Mouse (Mus musculus) intestine, embryonic 15.5 days (tissue): ENCODE results near the gene Gm13278. TPM values are rescaled to one million over a fixed set of nuclear protein-coding genes. Genes with fewer than 3 reads are reported as not detected.
"Not testable (repeated sequence)": the region's sequence is repeated elsewhere in the genome, so short reads cannot be mapped to it uniquely, and the experiment has no call there.

Experiments
- ATAC-seq: fragments of 200-750 bp; cut with Nextera tagmentation; 2 replicates; pipeline ENCODE4 v1.8.0; 2017; ENCODE audit warnings: moderate TSS enrichment, moderate library complexity
- H3K27ac ChIP-seq: fragments of 300-500 bp; sonication (generic); 2 replicates; pipeline ENCODE4 v1.5.1; 2015; ENCODE audit warnings: mild to moderate bottlenecking, inconsistent platforms
- H3K27me3 ChIP-seq: fragments of 300-500 bp; sonication (generic); replicated peaks from 2 replicates; pipeline ENCODE4 v1.6.1; 2015; ENCODE audit warnings: inconsistent platforms
- H3K36me3 ChIP-seq: fragments of 300-500 bp; sonication (generic); 2 replicates; pipeline ENCODE4 v1.6.1; 2015; ENCODE audit warnings: inconsistent platforms
- H3K4me1 ChIP-seq: fragments of 300-500 bp; sonication (generic); replicated peaks from 2 replicates; pipeline ENCODE4 v1.6.1; 2015; ENCODE audit warnings: inconsistent platforms
- H3K4me2 ChIP-seq: fragments of 300-500 bp; sonication (generic); replicated peaks from 2 replicates; pipeline ENCODE4 v1.6.1; 2015; ENCODE audit warnings: mild to moderate bottlenecking, inconsistent platforms
- H3K4me3 ChIP-seq: fragments of 300-500 bp; sonication (generic); replicated peaks from 2 replicates; pipeline ENCODE4 v1.5.1; 2015; ENCODE audit warnings: inconsistent platforms
- H3K9ac ChIP-seq: fragments of 300-500 bp; sonication (generic); 2 replicates; pipeline ENCODE4 v1.6.1; 2015; ENCODE audit warnings: inconsistent platforms
- H3K9me3 ChIP-seq: fragments of 300-500 bp; sonication (generic); 2 replicates; pipeline ENCODE4 v1.6.1; 2016; ENCODE audit warnings: inconsistent platforms
- WGBS: fragments of 180-500 bp; shearing (Covaris S2); methylation state at CpG from one replicate; pipeline ENCODE4 v1.1.7; 2015; 5-methylcytosine and 5-hydroxymethylcytosine counted together
- polyA plus RNA-seq: library from polyadenylated mRNA; unstranded; fragments of >200 nt; fragmentation: Nextera tagmentation; extraction: Ambion mirVana; gene quantifications from 2 replicates; pipeline ENCODE4 v1.2.1, GENCODE M21; 2015

Gm13278 gene
- not detected in 2 replicates for polyA plus RNA-seq

GRCm38 (mm10) chr4:88791250-88791649, at the start of gene Gm13278:
TSS of gene Gm13278 (plus strand) at chr4:88791550.
- no CpG with 5 or more reads among the region's 28 CpGs for WGBS
- H3K9me3 ChIP-seq, H3K27ac ChIP-seq, H3K36me3 ChIP-seq, ATAC-seq, H3K27me3 ChIP-seq, H3K9ac ChIP-seq, H3K4me1 ChIP-seq, H3K4me3 ChIP-seq, H3K4me2 ChIP-seq: not testable (repeated sequence)

GRCm38 (mm10) chr4:88742771-88743371, 48.5 kb upstream of the Gm13278 start:
- Histone ChIP-seq H3K27ac (peak overlapping the region; percentile 56; the same call in 1 of the 2 replicates), H3K4me3 (no peak overlapping the region), H3K4me2 (no peak overlapping the region), H3K27me3 (no peaks in the 10 kb centered on the region), H3K9me3 (no peaks in the 10 kb centered on the region), H3K4me1 (peaks cover 2% of the 10 kb centered on the region; the same call in 1 of the 2 replicates), H3K9ac (no peak overlapping the region), H3K36me3 (no peaks in the 10 kb centered on the region)
- 44% methylated on average over 7 of the region's 7 CpGs for WGBS
- ATAC-seq = no peak

GRCm38 (mm10) chr4:88744207-88744606, 47.1 kb upstream of the Gm13278 start:
- Histone ChIP-seq H3K4me1 (peaks cover 2% of the 10 kb centered on the region; the same call in 1 of the 2 replicates), H3K27ac (no peak overlapping the region), H3K4me2 (no peak overlapping the region), H3K9me3 (no peaks in the 10 kb centered on the region), H3K9ac (no peak overlapping the region), H3K36me3 (no peaks in the 10 kb centered on the region), H3K27me3 (no peaks in the 10 kb centered on the region), H3K4me3 (no peak overlapping the region)
- ATAC-seq = no peak
- WGBS = 77% methylated on average over 3 of the region's 3 CpGs

- Histone ChIP-seq H3K4me3 (no peak overlapping the region), H3K9ac (no peak overlapping the region), H3K4me2 (no peak overlapping the region), H3K27ac (no peak overlapping the region), H3K27me3 (no peaks in the 10 kb centered on the region), H3K9me3 (no peaks in the 10 kb centered on the region), H3K4me1 (no peaks in the 10 kb centered on the region), H3K36me3 (no peaks in the 10 kb centered on the region)
- ATAC-seq = no peak
- 53% methylated on average over 6 of the region's 6 CpGs for WGBS
These were observed 41.4 kb upstream of the Gm13278 start for GRCm38 (mm10) chr4:88749926-88750325.

- not testable (repeated sequence) for H3K27ac ChIP-seq, H3K9me3 ChIP-seq, H3K27me3 ChIP-seq, H3K4me2 ChIP-seq, H3K4me3 ChIP-seq, H3K36me3 ChIP-seq, H3K4me1 ChIP-seq, H3K9ac ChIP-seq, ATAC-seq
- WGBS = 78% methylated on average over 15 of the region's 15 CpGs
These were observed 36.5 kb upstream of the Gm13278 start, which contains the start of gene Gm13271 for GRCm38 (mm10) chr4:88754818-88755340. TSS of gene Gm13271 (plus strand) at chr4:88754868.

- WGBS = 10% methylated on average over 29 of the region's 31 CpGs
- Histone ChIP-seq H3K9ac (peak overlapping the region; percentile 65), H3K4me2 (peak overlapping the region; percentile 77), H3K27ac (peak overlapping the region; percentile 97), H3K4me3 (peak overlapping the region; percentile 51)
- not testable (repeated sequence) for H3K9me3 ChIP-seq, H3K4me1 ChIP-seq, H3K36me3 ChIP-seq, ATAC-seq, H3K27me3 ChIP-seq
These were observed 34.5 kb upstream of the Gm13278 start for GRCm38 (mm10) chr4:88756581-88757513.

- peak overlapping the region; percentile 51 for H3K4me3 ChIP-seq
- peak overlapping the region; percentile 77 for H3K4me2 ChIP-seq
- H3K4me1 ChIP-seq, H3K27me3 ChIP-seq, H3K36me3 ChIP-seq, H3K9me3 ChIP-seq: not testable (repeated sequence)
- H3K9ac ChIP-seq = peak overlapping the region; percentile 65
- ATAC-seq = peak; percentile 100
- WGBS = under 1% methylated on average over 21 of the region's 21 CpGs
- peak overlapping the region; percentile 97 for H3K27ac ChIP-seq
These were observed 33.7 kb upstream of the Gm13278 start for GRCm38 (mm10) chr4:88757628-88758031.

- not testable (repeated sequence) for ATAC-seq, H3K4me2 ChIP-seq, H3K9me3 ChIP-seq, H3K27me3 ChIP-seq, H3K36me3 ChIP-seq, H3K4me3 ChIP-seq, H3K4me1 ChIP-seq, H3K27ac ChIP-seq, H3K9ac ChIP-seq
- WGBS = 74% methylated on average over 9 of the region's 9 CpGs
These were observed 32.6 kb upstream of the Gm13278 start for GRCm38 (mm10) chr4:88758751-88759150.

- 23% methylated on average over 11 of the region's 14 CpGs for WGBS
- H3K9me3 ChIP-seq, H3K36me3 ChIP-seq, H3K9ac ChIP-seq, ATAC-seq, H3K4me1 ChIP-seq, H3K27me3 ChIP-seq: not testable (repeated sequence)
- H3K4me3 ChIP-seq = peak within 1 kb of the TSS; percentile 29
- H3K4me2 ChIP-seq = peak within 1 kb of the TSS; percentile 49
- H3K27ac ChIP-seq = peak within 1 kb of the TSS; percentile 77
These were observed 31.6 kb upstream of the Gm13278 start, which contains the start of gene Gm13283 for GRCm38 (mm10) chr4:88759610-88760268. TSS of gene Gm13283 (plus strand) at chr4:88760119.

- H3K9me3 ChIP-seq, H3K9ac ChIP-seq, H3K27me3 ChIP-seq, H3K36me3 ChIP-seq, ATAC-seq, H3K4me1 ChIP-seq: not testable (repeated sequence)
- WGBS = 0% methylated on average over 23 of the region's 28 CpGs
- Histone ChIP-seq H3K4me3 (peak overlapping the region; percentile 29), H3K4me2 (peak overlapping the region; percentile 49), H3K27ac (peak overlapping the region; percentile 77)
These were observed 30.9 kb upstream of the Gm13278 start for GRCm38 (mm10) chr4:88760431-88760830.

- not testable (repeated sequence) for H3K27ac ChIP-seq, H3K4me1 ChIP-seq
- WGBS = 66% methylated on average over 6 of the region's 8 CpGs
These were observed 29.6 kb upstream of the Gm13278 start for GRCm38 (mm10) chr4:88761776-88762175.

GRCm38 (mm10) chr4:88762341-88762740, 29.0 kb upstream of the Gm13278 start:
- H3K36me3 ChIP-seq, H3K4me3 ChIP-seq, H3K27ac ChIP-seq, H3K27me3 ChIP-seq, H3K9me3 ChIP-seq, ATAC-seq, H3K4me1 ChIP-seq, H3K9ac ChIP-seq, H3K4me2 ChIP-seq: not testable (repeated sequence)
- WGBS = 54% methylated on average over 9 of the region's 9 CpGs

More at GRCm38 (mm10) chr4:88761776-88762175, 29.6 kb upstream of the Gm13278 start:
- H3K4me3 ChIP-seq, H3K4me2 ChIP-seq, H3K9me3 ChIP-seq, ATAC-seq, H3K36me3 ChIP-seq, H3K27me3 ChIP-seq, H3K9ac ChIP-seq: not testable (repeated sequence)
